Mouse (Mus musculus): ENCODE measurements around the gene Ttc25. TPM values are rescaled to one million over a fixed set of nuclear protein-coding genes. Genes with fewer than 3 reads are reported as not detected.
"Not testable (repeated sequence)": the region's sequence is repeated elsewhere in the genome, so short reads cannot be mapped to it uniquely, and the experiment has no call there.

The Ttc25 gene
- total RNA-seq, 2 experiments from 2014 or later, result 0.55 to 1.3 TPM

- no peak for DNase-seq (ENCODE audit: low spot score in 2 of 2)
- intact Hi-C loops (cut with DNase I), result no loop called here
These were observed 21.8 kb downstream of the Ttc25 start for GRCm38 (mm10) chr11:100567229-100567628.

DNA sequence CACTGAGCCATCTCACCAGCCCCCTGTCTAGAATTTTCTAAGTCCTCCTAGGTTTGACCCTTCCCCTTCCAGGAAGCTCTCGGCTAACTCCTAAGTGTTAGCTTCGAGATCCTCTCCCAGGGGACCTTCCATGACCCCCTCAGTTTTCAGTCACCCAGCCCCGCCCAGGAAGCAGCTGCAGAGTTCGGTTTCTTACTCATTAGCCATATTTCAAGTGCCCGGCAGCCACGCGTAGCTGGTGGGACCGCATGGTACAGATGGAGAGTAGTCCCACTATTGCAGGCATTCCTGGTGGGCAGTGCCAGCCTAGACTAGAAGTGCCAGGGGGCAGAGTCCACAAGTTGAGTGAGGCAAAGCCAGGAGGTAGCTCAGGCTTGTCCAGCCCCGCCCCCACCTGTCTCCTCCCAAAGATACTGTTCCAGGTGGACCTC, 22.4 kb downstream of the Ttc25 start:
- intact Hi-C loops (cut with DNase I), result no loop called here
- no peak for DNase-seq (ENCODE audit: low spot score in 2 of 2)

DNA sequence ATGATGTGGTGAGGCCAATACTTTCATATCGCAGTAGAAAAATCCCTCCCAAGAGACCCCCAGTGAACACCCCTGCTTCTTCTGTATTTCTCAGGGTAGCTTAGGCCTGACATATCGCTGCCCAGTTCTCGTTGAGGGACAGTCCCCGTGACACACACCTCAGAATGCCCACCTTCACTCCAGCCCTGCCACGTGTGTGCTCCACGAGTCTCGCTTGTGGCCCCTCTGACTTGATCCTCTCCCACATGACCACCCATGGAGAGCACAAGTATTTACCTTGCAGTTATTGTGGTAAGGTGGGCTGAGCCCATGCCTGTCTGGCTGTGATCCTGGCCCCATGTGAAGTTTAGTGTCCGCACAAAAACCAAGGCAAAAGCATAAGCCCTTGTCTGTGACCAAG, 23.3 kb downstream of the Ttc25 start:
- DNase-seq (ENCODE audit: low spot score in 2 of 2), result no peak
- intact Hi-C loops (cut with DNase I), result no loop called here

DNA sequence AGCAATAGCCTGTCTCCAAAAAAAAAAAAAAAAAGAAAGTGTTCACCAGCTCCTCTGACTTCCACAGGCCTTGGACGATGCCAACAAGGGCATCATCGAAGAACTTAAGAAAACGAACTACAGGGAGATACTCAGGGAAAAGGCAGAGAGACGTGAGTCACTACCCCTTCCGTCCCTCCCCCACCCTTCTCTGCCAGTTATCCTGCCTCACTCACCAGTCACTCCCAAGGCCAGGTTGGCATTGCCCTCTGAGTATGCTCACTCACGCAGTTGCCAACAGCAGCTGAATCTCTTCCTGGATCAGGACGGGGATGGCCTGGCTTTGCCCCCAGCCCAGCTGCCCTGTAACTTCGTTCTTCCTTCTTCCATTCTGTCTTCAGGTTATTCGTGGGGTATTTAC, 24.4 kb downstream of the Ttc25 start:
- no peak for DNase-seq (ENCODE audit: low spot score in 2 of 2)
- intact Hi-C loops (cut with DNase I), result loop anchor here (2.0 to 5.0 kb wide), 6 partner anchors 41 to 388 kb away; partner anchors contain the start of gene Nkiras2

GRCm38 (mm10) chr11:100570430-100571201, 25.2 kb downstream of the Ttc25 start:
- peak; percentile 80 to 86 for DNase-seq (ENCODE audit: low spot score in 2 of 2)
- intact Hi-C loops (cut with DNase I), result loop anchor here (2.0 to 5.0 kb wide), 6 partner anchors 40 to 387 kb away; partner anchors contain the start of gene Nkiras2

- DNase-seq (ENCODE audit: low spot score in 2 of 2), result peak; percentile 42 to 55
- intact Hi-C loops (cut with DNase I), result loop anchor here (2.0 to 5.0 kb wide), 6 partner anchors 40 to 386 kb away; partner anchors contain the start of gene Nkiras2
These were observed 25.8 kb downstream of the Ttc25 start for GRCm38 (mm10) chr11:100571202-100571567.

DNA sequence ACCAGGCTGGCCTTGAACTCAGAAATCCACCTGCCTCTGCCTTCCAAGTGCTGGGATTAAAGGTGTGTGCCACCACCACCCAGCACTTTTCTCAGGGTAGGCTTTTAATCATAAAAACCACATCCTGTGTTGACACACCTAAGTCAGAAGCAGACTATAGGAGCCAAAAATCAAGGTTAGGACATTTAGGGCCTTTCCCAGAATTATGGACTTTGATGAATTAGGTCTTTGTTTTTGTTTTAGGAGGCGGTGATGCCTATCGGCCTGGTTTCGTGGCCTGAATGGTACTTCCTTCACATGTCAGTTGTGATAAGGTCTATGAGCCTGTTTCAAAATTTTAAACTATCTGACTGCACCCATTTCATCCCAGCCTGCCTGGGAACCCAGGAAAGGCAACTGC, 28.8 kb downstream of the Ttc25 start:
- intact Hi-C loops (cut with DNase I), result loop anchor here (5.0 kb wide), 1 partner anchor 383 kb away; no protein-coding TSS in a partner anchor

DNA sequence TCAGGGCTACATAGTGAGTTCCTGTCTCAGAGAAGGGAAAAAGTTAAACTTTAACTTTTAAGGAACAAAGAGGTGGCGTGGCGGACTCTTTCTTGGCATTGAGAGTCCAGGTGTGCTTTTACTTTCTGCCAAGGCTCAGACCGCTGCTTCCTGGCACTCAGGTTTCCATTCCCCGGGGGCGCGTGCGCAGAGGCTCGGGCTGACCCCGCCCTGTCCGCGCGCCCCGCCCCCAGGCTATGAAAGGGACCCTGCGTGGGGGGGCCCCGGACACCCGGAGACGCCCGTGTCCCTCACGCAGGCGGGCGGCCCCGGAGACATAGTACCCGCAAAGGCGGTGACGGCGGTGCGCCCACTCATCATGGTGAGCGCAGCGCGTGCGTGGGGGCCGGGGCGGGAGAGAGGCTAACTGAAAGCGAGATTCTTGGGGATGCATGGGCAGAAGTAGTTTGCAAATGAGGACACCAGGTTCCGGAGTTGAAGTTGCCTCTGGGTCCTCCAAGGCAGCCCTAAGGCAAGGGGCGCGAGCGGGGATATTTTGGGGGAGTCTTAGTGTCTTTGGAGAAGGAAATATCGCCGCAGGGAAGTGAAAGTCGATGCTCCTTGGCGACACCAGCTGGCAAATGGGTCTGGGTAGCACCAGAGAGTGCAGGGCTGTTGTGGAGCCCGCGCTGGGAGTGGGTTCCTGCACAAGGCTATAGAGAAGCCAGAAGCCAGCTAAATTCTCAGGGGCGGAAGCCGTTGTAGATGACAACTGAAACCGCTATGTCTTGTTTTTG, 29.5 kb downstream of the Ttc25 start, which contains the start of gene Cnp:
Cnp (plus strand) TSS at position 197 of the 776 bp plus-strand sequence.
- peak; percentile 61 to 69 for DNase-seq (ENCODE audit: low spot score in 2 of 2)
- intact Hi-C loops (cut with DNase I), result loop anchor here (5.0 kb wide), 1 partner anchor 382 kb away; no protein-coding TSS in a partner anchor

More for the DNA sequence above, 28.8 kb downstream of the Ttc25 start:
- DNase-seq (ENCODE audit: low spot score in 2 of 2), result no peak

DNA sequence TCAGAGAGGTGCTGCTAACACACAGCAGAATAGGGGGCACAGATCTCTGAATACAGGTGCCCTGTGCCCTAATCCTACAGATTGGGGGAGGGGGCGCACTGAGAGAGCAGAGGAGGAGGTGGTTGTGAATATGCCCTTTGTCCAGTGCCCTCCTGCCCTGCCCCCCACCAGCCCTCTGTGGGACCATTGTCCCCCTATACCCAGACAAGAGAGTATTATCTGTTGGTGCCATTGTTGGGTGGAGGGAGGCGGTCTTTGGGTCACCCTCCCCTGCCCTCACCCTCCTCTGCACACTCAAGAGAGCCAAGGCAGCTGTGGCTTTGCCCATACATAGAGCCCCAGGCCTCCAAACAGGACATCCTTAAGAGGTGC, 30.1 kb downstream of the Ttc25 start:
- DNase-seq (ENCODE audit: low spot score in 2 of 2), result peak in 1 of 2 experiments; percentile 58
- intact Hi-C loops (cut with DNase I), result no loop called here

DNA sequence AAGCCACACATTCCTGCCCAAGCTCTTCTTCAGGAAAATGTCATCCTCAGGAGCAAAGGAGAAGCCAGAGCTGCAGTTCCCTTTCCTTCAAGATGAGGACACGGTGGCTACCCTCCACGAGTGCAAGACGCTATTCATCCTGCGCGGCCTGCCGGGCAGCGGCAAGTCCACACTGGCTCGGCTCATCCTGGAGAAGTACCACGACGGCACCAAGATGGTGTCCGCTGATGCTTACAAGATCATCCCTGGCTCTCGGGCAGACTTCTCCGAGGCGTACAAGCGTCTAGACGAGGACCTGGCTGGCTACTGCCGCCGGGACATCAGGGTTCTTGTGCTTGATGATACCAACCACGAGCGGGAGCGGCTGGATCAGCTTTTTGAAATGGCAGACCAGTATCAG, 30.8 kb downstream of the Ttc25 start:
- intact Hi-C loops (cut with DNase I), result no loop called here

DNA sequence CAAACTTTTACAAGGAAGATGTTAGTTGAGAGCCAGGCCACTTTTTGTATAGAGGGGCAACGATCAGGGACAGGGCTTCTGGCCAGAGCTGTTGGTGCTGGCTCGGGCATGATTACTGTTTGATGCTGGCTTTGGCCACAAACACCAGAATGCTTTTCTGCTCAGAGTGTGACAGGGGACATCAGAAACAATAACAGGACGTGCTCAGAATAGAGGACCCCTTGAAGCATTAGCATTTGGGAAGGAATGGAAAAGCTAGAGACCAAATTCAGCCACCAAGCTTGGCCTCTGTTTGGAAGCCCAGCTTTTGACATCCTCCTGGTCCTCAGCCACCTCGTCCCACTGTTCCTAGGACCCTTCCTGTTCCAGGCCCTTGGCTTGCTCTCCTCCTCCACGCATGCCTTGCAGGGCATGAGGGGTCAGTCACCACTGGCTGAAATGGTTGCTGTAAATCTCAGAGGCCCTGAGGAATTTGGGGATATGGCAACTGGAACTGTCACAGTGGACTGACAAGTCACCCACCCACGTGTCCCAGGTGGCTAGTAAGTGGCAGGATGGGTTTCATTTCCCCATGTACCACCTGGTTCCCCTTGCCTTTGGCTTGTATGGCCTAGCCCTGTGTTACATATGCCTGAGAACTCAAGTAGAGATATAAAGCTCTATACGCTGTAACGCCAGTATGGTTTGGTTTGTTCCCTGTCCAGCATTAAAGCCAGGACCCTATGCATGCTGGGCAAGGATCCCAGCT, 32.6 kb downstream of the Ttc25 start:
- intact Hi-C loops (cut with DNase I), result no loop called here
- peak in 1 of 2 experiments; percentile 16 for DNase-seq (ENCODE audit: low spot score in 2 of 2)

More for the DNA sequence above, 30.8 kb downstream of the Ttc25 start:
- DNase-seq (ENCODE audit: low spot score in 2 of 2), result no peak

- intact Hi-C loops (cut with DNase I), result no loop called here
These were observed 33.9 kb downstream of the Ttc25 start for GRCm38 (mm10) chr11:100579116-100579799.

DNA sequence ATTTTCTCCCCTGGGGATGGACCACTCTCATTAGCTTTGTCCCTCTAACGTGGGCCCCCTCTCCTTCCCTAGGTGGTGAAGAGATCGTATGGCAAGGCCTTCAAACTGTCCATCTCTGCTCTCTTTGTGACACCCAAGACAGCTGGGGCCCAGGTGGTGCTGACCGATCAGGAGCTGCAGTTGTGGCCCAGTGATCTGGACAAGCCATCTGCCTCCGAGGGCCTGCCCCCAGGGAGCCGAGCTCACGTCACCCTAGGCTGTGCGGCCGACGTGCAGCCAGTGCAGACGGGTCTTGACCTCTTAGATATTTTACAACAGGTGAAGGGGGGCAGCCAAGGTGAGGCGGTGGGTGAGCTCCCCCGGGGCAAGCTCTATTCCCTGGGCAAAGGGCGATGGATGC, 34.9 kb downstream of the Ttc25 start:
- intact Hi-C loops (cut with DNase I), result no loop called here
- no peak for DNase-seq (ENCODE audit: low spot score in 2 of 2)

More at GRCm38 (mm10) chr11:100579116-100579799, 33.9 kb downstream of the Ttc25 start:
- DNase-seq (ENCODE audit: low spot score in 2 of 2), result no peak

GRCm38 (mm10) chr11:100581756-100582155, 36.3 kb downstream of the Ttc25 start:
- intact Hi-C loops (cut with DNase I), result no loop called here
- peak in 1 of 2 experiments; percentile 52 for DNase-seq (ENCODE audit: low spot score in 2 of 2)

DNA sequence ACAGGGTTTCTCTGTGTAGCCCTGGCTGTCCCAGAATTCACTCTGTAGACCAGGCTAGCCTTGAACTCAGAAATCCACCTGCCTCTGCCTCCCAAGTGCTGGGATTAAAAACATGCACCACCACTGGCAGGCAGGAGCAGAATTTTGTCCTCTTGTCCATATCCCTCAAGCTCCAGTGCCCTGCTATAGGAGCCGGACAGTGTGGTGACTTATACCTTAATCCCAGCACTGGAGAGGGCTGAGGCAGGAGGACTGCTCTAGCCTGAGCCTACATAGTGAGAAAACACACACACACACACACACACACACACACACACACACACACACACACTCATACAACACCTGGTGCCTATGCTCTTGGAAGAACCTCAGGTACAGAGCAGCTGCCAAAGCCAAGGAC, 37.0 kb downstream of the Ttc25 start:
- intact Hi-C loops (cut with DNase I); DNase-seq (ENCODE audit: low spot score in 2 of 2): not testable (repeated sequence)

DNA sequence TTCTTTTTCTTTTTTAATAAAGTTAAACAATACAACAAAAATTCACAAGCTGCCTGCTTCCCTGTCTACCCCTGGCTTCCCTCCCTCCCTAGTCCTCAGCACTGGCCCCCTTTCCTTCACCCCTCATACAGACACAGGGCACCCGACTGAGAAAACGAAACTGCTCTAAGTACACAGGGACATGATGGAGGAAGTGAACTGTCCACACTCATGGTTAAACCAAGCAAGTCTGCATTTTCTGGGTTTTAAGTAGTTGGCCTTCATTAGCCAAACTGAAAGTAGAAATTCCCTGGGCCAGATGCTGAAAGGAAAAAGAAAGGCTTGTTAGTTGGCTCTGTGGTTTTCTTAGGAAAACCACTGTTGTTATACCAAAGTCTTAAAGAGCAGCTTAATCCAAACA, 37.4 kb downstream of the Ttc25 start:
- intact Hi-C loops (cut with DNase I), result no loop called here

GRCm38 (mm10) chr11:100584561-100584961, 39.2 kb downstream of the Ttc25 start:
- intact Hi-C loops (cut with DNase I), result no loop called here
- DNase-seq (ENCODE audit: low spot score in 2 of 2), result no peak

More for the DNA sequence above, 37.4 kb downstream of the Ttc25 start:
- no peak for DNase-seq (ENCODE audit: low spot score in 2 of 2)

DNA sequence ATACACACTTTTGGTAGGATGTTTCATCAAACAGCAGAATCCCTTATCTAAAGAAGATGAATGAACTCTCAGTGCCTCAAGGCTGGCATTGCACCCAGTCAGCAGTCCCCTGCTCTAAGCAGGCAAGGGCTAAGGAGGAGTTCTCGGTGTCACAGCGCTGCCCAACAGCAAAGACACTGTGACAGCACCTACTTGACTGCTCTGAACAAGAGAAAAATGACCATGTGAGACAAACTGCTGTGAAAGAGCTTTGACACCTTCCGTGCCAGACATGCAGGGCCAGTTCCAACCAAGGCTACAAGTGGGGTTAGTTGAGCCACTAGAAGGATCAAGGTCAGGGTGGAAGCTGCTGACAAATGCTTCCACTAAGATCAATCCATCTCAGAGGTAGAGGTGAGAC, 39.7 kb downstream of the Ttc25 start:
- intact Hi-C loops (cut with DNase I), result no loop called here
- no peak for DNase-seq (ENCODE audit: low spot score in 2 of 2)

DNA sequence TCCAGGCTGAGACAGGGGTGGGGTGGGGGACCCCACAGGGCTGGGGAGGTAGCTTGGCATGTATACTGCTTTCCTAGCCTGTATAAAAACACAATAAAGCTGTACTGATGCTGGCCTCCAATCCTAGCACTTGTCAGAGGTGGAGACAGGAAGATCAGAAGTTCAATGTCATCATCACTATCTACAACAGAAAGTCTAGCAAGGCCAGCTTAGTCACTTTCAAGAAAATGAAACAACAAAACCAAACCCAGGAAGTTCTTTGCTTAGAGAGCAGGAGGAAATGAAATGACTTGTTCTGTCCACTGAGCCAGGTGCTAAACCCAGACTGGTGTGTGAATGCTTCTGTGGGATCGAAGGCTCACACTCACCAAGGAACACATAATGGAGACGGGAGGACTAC, 43.1 kb downstream of the Ttc25 start:
- intact Hi-C loops (cut with DNase I), result no loop called here
- no peak for DNase-seq (ENCODE audit: low spot score in 2 of 2)

Measured in left cerebral cortex, postnatal 25 days (tissue).